Mouse (Mus musculus) heart, adult 2 months (tissue): Measurements from ENCODE around the gene Cox8b. TPM values are rescaled to one million over a fixed set of nuclear protein-coding genes. Genes with fewer than 3 reads are reported as not detected.

Experiments used
- DNase-seq, 2 experiments: peaks; one replicate each; pipeline ENCODE4 v3.0.0; 2021
- H3K27ac ChIP-seq: fragments of 200-600 bp; 2 replicates; pipeline ENCODE4 v1.8.1; 2022
- H3K27me3 ChIP-seq: fragments of 200-500 bp; 2 replicates; pipeline ENCODE4 v1.6.1; 2012; ENCODE audit warnings: mild to moderate bottlenecking, low read length, inconsistent platforms, mixed read lengths; ENCODE audit not compliant: control insufficient read depth, insufficient read depth
- H3K36me3 ChIP-seq: fragments of 200-500 bp; 2 replicates; pipeline ENCODE4 v1.6.1; 2012; ENCODE audit warnings: low read length, inconsistent platforms; ENCODE audit not compliant: control insufficient read depth, insufficient read depth
- H3K4me1 ChIP-seq: fragments of 200-500 bp; 2 replicates; pipeline ENCODE4 v1.6.1; 2011; ENCODE audit warnings: low read length; ENCODE audit not compliant: control insufficient read depth, insufficient read depth
- H3K4me3 ChIP-seq: fragments of 200-600 bp; 2 replicates; pipeline ENCODE4 v1.8.1; 2022
- H3K79me2 ChIP-seq: fragments of 200-500 bp; replicated peaks from 2 replicates; pipeline ENCODE4 v1.6.1; 2012; ENCODE audit warnings: mild to moderate bottlenecking, inconsistent platforms, low read length, moderate library complexity, mixed read lengths; ENCODE audit not compliant: control insufficient read depth, insufficient read depth
- H3K9ac ChIP-seq: fragments of 200-500 bp; 2 replicates; pipeline ENCODE4 v1.6.1; 2012; ENCODE audit warnings: low read depth, mild to moderate bottlenecking, control low read depth, inconsistent platforms, low read length, mixed read lengths
- CTCF ChIP-seq: fragments of 200-600 bp; IDR thresholded peaks from 2 replicates; pipeline ENCODE4 v1.8.1; 2022; ENCODE audit warnings: antibody characterized with exemption, mild to moderate bottlenecking, moderate library complexity
- EP300 ChIP-seq: fragments of 200-500 bp; IDR thresholded peaks from 2 replicates; pipeline ENCODE4 v1.6.1; 2011; ENCODE audit warnings: low read depth, low read length, control low read depth; ENCODE audit not compliant: insufficient read depth
- POLR2A ChIP-seq: fragments of 200-500 bp; IDR thresholded peaks from 2 replicates; pipeline ENCODE4 v1.6.1; 2011; ENCODE audit warnings: mild to moderate bottlenecking, low read depth, low read length, control low read depth; ENCODE audit not compliant: insufficient read depth
- WGBS: fragments of 180-500 bp; shearing (Covaris S2); methylation state at CpG from one replicate; pipeline ENCODE4 v1.1.7; 2018; 5-methylcytosine and 5-hydroxymethylcytosine counted together
- intact Hi-C: fragments of 180-260 bp; cut with DNase I; formaldehyde crosslinking; loops from one replicate; pipeline ENCODE4 v1.15.1; 2025
- long read RNA-seq: library from polyadenylated mRNA; stranded (forward); transcript quantifications from one replicate; pipeline ENCODE4 v2.0.0, GENCODE M21; 2021
- polyA plus RNA-seq: library from polyadenylated mRNA; depleted of rRNA; stranded (reverse); fragments of >200 nt; gene quantifications from 2 replicates; pipeline ENCODE4 v1.2.3, GENCODE M21; 2012; rRNA removed
- total RNA-seq, 2 experiments: library from RNA; stranded (reverse); gene quantifications; 2 replicates each; pipeline ENCODE4 v1.2.3; 2021

Cox8b gene
- total RNA-seq (1,000 to 10,000 TPM; 2,777 to 3,250 TPM), polyA plus RNA-seq (1,727 and 2,194 TPM in 2 replicates)
- long read RNA-seq, transcript Cox8b-201 (2 exons, 360 nt), result major isoform, 1,259 of 1,295 reads
- long read RNA-seq, partial matches to known transcripts, result 21 of 1,295 reads
- long read RNA-seq, other reads (novel, unspliced or antisense), result 15 of 1,295 reads

GRCm38 (mm10) chr7:140900220-140900619, at the start of gene Cox8b:
TSS of gene Cox8b (minus strand) at chr7:140900446.
- TF ChIP-seq POLR2A, result peak; percentile 88
- TF ChIP-seq CTCF, result no peak
- TF ChIP-seq EP300, result peak; percentile 72
- peak within 1 kb of the TSS; percentile 49 for H3K4me3 ChIP-seq
- peak within 1 kb of the TSS; percentile 93 for H3K27ac ChIP-seq
- H3K9ac ChIP-seq, result peak within 1 kb of the TSS; percentile 68
- intact Hi-C loops, result no loop called here
- no peaks in the 10 kb centered on the region for H3K79me2 ChIP-seq
- 38% methylated on average over 10 of the region's 10 CpGs for WGBS
- DNase-seq, result peak; percentile 64 to 71
- no peaks in the 10 kb centered on the region; the same call in 1 of the 2 replicates for H3K4me1 ChIP-seq
- no peaks in the 10 kb centered on the region for H3K27me3 ChIP-seq
- no peaks in the 10 kb centered on the region; the same call in 1 of the 2 replicates for H3K36me3 ChIP-seq

DNA sequence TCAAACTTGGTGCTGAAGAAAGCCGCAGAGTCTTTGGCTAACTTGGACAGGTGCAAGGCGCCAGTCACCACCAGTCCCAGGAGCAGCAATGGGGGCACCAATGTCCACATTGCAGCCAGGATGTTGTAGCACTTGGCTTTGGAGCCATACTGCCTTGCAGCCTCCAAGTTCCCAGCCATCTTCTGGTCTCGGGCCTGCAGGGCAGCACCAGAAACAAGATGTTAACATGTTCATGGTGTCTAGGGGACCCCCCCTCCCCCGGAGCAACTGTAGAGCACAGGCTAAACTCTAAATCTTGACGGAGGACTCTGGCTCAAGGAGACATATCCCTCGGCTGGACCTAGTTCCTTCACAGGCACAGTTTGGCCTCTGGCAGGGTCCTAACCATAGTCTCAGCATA, 49.0 kb upstream of the Cox8b start:
- intact Hi-C loops, result no loop called here
- Histone ChIP-seq H3K27me3 (no peaks in the 10 kb centered on the region), H3K27ac (peak overlapping the region; percentile 11), H3K36me3 (no peaks in the 10 kb centered on the region; the same call in 1 of the 2 replicates), H3K4me1 (peaks cover 50% of the 10 kb centered on the region), H3K79me2 (0 out of 2 replicates have a peak, but pooled peaks cover 2% of the 10 kb centered on the region), H3K4me3 (no peak overlapping the region), H3K9ac (no peak overlapping the region)
- TF ChIP-seq CTCF (no peak), EP300 (no peak), POLR2A (no peak)
- WGBS, result 89% methylated on average over 6 of the region's 6 CpGs
- no peak for DNase-seq

GRCm38 (mm10) chr7:140948161-140948560, 47.9 kb upstream of the Cox8b start:
- Histone ChIP-seq H3K79me2 (0 out of 2 replicates have a peak, but pooled peaks cover 2% of the 10 kb centered on the region), H3K27ac (peak overlapping the region; percentile 73), H3K4me3 (no peak overlapping the region), H3K4me1 (peaks cover 49% of the 10 kb centered on the region), H3K36me3 (no peaks in the 10 kb centered on the region; the same call in 1 of the 2 replicates), H3K9ac (no peak overlapping the region), H3K27me3 (no peaks in the 10 kb centered on the region)
- TF ChIP-seq POLR2A (no peak), CTCF (no peak), EP300 (no peak)
- intact Hi-C loops, result no loop called here
- WGBS, result 21% methylated on average over 8 of the region's 8 CpGs
- DNase-seq, result peak in 1 of 2 experiments; percentile 32

DNA sequence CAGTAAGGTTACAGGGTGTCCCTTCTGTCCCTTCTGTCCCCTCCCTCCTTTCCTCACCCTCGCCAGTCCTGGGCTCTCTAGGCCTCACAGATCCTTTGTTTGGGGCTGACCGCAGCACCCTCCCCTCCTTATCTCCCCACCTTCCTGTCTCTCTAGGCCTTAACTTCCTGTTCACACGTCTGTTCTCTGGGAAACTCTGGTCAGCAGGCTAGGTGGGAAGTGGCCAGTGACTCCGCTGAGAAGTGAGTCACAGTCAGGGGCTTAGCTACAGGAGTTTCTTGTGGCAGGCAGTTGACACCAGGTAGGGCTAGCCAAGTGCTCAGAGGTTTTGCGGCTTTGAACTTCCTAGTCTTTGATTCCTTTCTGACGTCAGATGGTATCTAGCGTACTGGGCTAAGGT, 46.7 kb upstream of the Cox8b start:
- Histone ChIP-seq H3K9ac (0 out of 2 replicates have a peak overlapping the region, but pooled peaks have one; percentile 11), H3K4me3 (no peak overlapping the region), H3K36me3 (no peaks in the 10 kb centered on the region; the same call in 1 of the 2 replicates), H3K79me2 (0 out of 2 replicates have a peak, but pooled peaks cover 2% of the 10 kb centered on the region), H3K27ac (peak overlapping the region; percentile 73), H3K27me3 (no peaks in the 10 kb centered on the region), H3K4me1 (peaks cover 50% of the 10 kb centered on the region)
- intact Hi-C loops, result no loop called here
- peak; percentile 84 for TF ChIP-seq EP300
- no peak for TF ChIP-seq CTCF
- TF ChIP-seq POLR2A, result peak; percentile 52; the same call in 1 of the 2 replicates
- 40% methylated on average over 7 of the region's 7 CpGs for WGBS
- DNase-seq, result peak; percentile 39 to 57

GRCm38 (mm10) chr7:140946311-140946710, 46.1 kb upstream of the Cox8b start:
- 84% methylated on average over 10 of the region's 10 CpGs for WGBS
- no peak overlapping the region for H3K9ac ChIP-seq
- no peak overlapping the region for H3K4me3 ChIP-seq
- peak overlapping the region; percentile 73 for H3K27ac ChIP-seq
- DNase-seq, result peak in 1 of 2 experiments; percentile 26
- peaks cover 46% of the 10 kb centered on the region for H3K4me1 ChIP-seq
- no peak for TF ChIP-seq POLR2A
- TF ChIP-seq CTCF, result no peak
- no peak for TF ChIP-seq EP300
- H3K36me3 ChIP-seq, result no peaks in the 10 kb centered on the region; the same call in 1 of the 2 replicates
- intact Hi-C loops, result no loop called here
- 0 out of 2 replicates have a peak, but pooled peaks cover 2% of the 10 kb centered on the region for H3K79me2 ChIP-seq
- no peaks in the 10 kb centered on the region for H3K27me3 ChIP-seq

DNA sequence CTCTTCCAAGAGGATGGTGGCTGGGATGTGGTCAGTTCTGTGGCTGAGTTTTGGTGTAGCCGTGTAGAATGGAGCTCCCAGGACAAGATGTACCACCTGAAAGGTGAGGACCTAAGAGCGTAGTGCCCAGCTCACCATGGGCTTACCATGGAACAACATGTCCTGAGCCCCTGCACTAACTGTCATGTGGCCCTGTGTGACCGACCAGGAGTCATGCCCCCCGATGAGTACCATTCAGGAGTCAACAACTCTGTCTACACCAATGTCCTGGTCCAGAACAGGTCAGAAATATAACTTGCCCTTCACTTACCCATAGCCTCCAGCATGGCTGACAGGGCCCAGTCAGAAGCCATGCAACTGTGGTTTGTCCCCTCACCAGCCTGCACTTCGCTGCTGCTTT, 45.0 kb upstream of the Cox8b start:
- intact Hi-C loops, result no loop called here
- WGBS, result 96% methylated on average over 5 of the region's 5 CpGs
- Histone ChIP-seq H3K4me1 (peaks cover 37% of the 10 kb centered on the region), H3K27me3 (no peaks in the 10 kb centered on the region), H3K36me3 (no peaks in the 10 kb centered on the region; the same call in 1 of the 2 replicates), H3K9ac (no peak overlapping the region), H3K27ac (no peak overlapping the region), H3K4me3 (no peak overlapping the region), H3K79me2 (0 out of 2 replicates have a peak, but pooled peaks cover 2% of the 10 kb centered on the region)
- DNase-seq, result no peak
- TF ChIP-seq CTCF (no peak), EP300 (no peak), POLR2A (no peak)
